Mouse (Mus musculus) MEL (cell line): ENCODE results near the gene Lmx1a.

ENCODE experiments used
- BHLHE40 ChIP-seq: IDR thresholded peaks from 2 replicates; pipeline ENCODE4 v1.6.1; 2012; ENCODE audit warnings: low read depth, mild to moderate bottlenecking, inconsistent platforms, low read length, improper control_type of control experiment, borderline replicate concordance
- CHD2 ChIP-seq: IDR thresholded peaks from 2 replicates; pipeline ENCODE4 v1.6.1; 2011; ENCODE audit warnings: low read length, improper control_type of control experiment
- CTCF ChIP-seq, 3 experiments: IDR thresholded peaks in 2 of 3; conservative IDR thresholded peaks in 1 of 3; 2 replicates each; pipeline ENCODE4 v1.5.1; 2011 to 2012; ENCODE audit warnings: low read length in 3 of 3, low read depth in 2 of 3, mild to moderate bottlenecking in 2 of 3, improper control_type of control experiment in 1 of 3, inconsistent platforms in 1 of 3, mixed read lengths in 1 of 3, moderate library complexity in 1 of 3; ENCODE audit not compliant: control insufficient read depth in 1 of 3, insufficient read depth in 1 of 3, poor library complexity in 1 of 3, severe bottlenecking in 1 of 3
- ELF1 ChIP-seq: IDR thresholded peaks from 2 replicates; pipeline ENCODE4 v1.6.1; 2014; ENCODE audit warnings: low read depth, mild to moderate bottlenecking, inconsistent platforms, low read length, improper control_type of control experiment, moderate library complexity
- EP300 ChIP-seq, 2 experiments: IDR thresholded peaks; 2 replicates each; pipeline ENCODE4 v1.6.1; 2011; ENCODE audit warnings: improper control_type of control experiment in 2 of 2, low read length in 2 of 2, low read depth in 1 of 2, mild to moderate bottlenecking in 1 of 2
- HCFC1 ChIP-seq: IDR thresholded peaks from 2 replicates; pipeline ENCODE4 v1.6.1; 2012; ENCODE audit warnings: low read depth, mild to moderate bottlenecking, inconsistent platforms, low read length, improper control_type of control experiment, moderate library complexity
- MAFK ChIP-seq: IDR thresholded peaks from 2 replicates; pipeline ENCODE4 v1.6.1; 2011; ENCODE audit warnings: low read depth, mild to moderate bottlenecking, low read length, improper control_type of control experiment, borderline replicate concordance
- POLR2A ChIP-seq, 2 experiments: IDR thresholded peaks; 2 replicates each; pipeline ENCODE4 v1.6.1; 2011 to 2012; ENCODE audit warnings: low read length in 2 of 2, mild to moderate bottlenecking in 2 of 2, control low read depth in 1 of 2, improper control_type of control experiment in 1 of 2, low read depth in 1 of 2, moderate library complexity in 1 of 2; ENCODE audit not compliant: control insufficient read depth in 1 of 2, insufficient read depth in 1 of 2, poor library complexity in 1 of 2
- POLR2AphosphoS2 ChIP-seq: IDR thresholded peaks from 2 replicates; pipeline ENCODE4 v1.6.1; 2011; ENCODE audit warnings: low read length, improper control_type of control experiment
- TBP ChIP-seq: IDR thresholded peaks from 2 replicates; pipeline ENCODE4 v1.8.0; 2011; ENCODE audit warnings: low read depth, low read length, improper control_type of control experiment
- ZKSCAN1 ChIP-seq: IDR thresholded peaks from 2 replicates; pipeline ENCODE4 v1.6.1; 2012; ENCODE audit warnings: low read depth, mild to moderate bottlenecking, inconsistent platforms, low read length, improper control_type of control experiment, moderate library complexity
- ZMIZ1 ChIP-seq: IDR thresholded peaks from 2 replicates; pipeline ENCODE4 v1.6.1; 2012; ENCODE audit warnings: low read depth, mild to moderate bottlenecking, inconsistent platforms, low read length, improper control_type of control experiment, moderate library complexity

DNA sequence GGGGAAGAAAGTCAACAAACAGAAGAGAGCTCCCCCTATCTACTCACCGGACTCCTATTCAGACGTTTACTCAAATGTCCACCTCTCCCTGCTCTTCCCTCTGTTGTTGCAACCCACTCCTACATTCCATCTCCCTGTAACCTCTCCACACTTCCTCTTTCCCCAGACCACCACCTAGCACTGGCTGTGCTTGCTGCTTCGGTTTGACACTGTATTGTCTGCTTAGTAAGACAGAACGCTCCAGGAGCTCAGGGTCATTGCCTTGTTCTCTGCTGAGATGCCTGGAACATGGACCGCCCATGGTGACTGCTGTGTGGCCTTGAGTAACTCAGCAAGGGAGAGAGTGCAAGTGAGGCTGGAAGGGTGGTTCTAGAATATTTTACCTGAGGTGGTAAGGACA lies 19.7 kb downstream of the Lmx1a start:
- TF ChIP-seq CTCF (IDR thresholded peaks at IDR 0.05 in 2 of 3, conservative IDR thresholded peaks at IDR 0.05 in 1 of 3; ENCODE audit: control insufficient read depth in 1 of 3, insufficient read depth in 1 of 3, low read depth in 2 of 3, low read length in 3 of 3, poor library complexity in 1 of 3, severe bottlenecking in 1 of 3) (no peak), BHLHE40 (no peak), MAFK (no peak), POLR2A (IDR thresholded peaks at IDR 0.05; ENCODE audit: control insufficient read depth in 1 of 2, insufficient read depth in 1 of 2, low read depth in 1 of 2, low read length in 2 of 2, poor library complexity in 1 of 2) (no peak), CHD2 (no peak), ELF1 (no peak), HCFC1 (no peak), TBP (no peak), ZKSCAN1 (no peak), EP300 (IDR thresholded peaks at IDR 0.05; ENCODE audit: low read depth in 1 of 2, low read length in 2 of 2) (no peak), POLR2AphosphoS2 (no peak), ZMIZ1 (no peak)
